Mouse (Mus musculus): Measurements from ENCODE around the gene Gins2.

DNA sequence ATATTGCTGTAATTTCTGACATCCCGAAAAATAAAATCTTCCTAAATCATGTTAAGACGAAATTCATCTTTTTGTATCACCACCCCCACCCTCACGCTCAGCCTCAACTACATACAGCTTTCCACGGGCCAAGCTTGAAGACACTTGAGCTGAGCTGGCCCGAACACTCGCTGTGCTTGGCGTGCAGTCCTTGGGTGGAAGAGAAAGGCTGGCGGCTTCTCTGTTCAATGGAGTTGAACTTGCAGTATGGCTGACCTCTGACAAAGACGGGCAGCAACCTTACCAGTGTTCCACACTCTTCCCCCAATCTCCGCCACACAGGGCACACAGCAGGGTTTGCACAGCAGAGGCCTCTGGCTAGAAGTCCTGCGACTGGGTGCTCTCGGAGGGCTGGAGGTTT, 7.8 kb downstream of the Gins2 start:
- no peak for TF ChIP-seq CTCF (IDR thresholded peaks at IDR 0.05; ENCODE audit: borderline replicate concordance, insufficient read depth, low read depth, low read length)
- TF ChIP-seq POLR2A (IDR thresholded peaks at IDR 0.05; ENCODE audit: borderline replicate concordance, insufficient read depth, low read length), result no peak

All from cerebellum, adult 2 months (tissue).